Mouse (Mus musculus) thymus, postnatal 36 days (tissue): ENCODE data around the gene Crtam.

Source experiments
- DNase-seq, 2 experiments: peaks; one replicate each; pipeline ENCODE4 v3.0.0; 2022; ENCODE audit warnings: mixed read lengths in 2 of 2

Gene Crtam

GRCm38 (mm10) chr9:40997116-40997779, 7.2 kb downstream of the Crtam start:
- peak; percentile 15 to 35 for DNase-seq

- DNase-seq: no peak
Observed at GRCm38 (mm10) chr9:40994075-40994474, 10.4 kb downstream of the Crtam start.

- DNase-seq: no peak
Observed at GRCm38 (mm10) chr9:40991511-40991910, 12.9 kb downstream of the Crtam start.

- DNase-seq: peak; percentile 10 to 32
Observed at GRCm38 (mm10) chr9:40989940-40990588, 14.4 kb downstream of the Crtam start.

- DNase-seq: no peak
Observed at GRCm38 (mm10) chr9:40984313-40984712, 20.1 kb downstream of the Crtam start.

DNA sequence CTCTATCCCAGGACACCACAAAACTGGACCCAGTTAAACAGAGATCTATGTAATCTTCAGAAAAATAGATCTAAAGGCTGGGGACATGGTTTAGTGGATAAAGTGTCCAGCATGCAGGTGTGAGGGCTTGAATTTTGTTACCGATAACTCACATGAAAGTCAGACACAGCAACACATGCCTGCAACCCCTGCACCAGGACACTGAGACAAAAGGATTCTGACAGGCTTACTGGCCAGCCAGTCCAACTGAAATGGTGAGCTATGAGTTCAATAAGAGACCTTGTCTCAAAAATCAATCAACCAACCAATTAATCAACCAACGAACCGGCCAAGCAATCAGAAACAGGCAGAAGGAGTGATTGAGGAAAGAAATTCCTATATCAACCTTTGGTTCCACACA, 20.7 kb downstream of the Crtam start:
- DNase-seq: no peak

DNA sequence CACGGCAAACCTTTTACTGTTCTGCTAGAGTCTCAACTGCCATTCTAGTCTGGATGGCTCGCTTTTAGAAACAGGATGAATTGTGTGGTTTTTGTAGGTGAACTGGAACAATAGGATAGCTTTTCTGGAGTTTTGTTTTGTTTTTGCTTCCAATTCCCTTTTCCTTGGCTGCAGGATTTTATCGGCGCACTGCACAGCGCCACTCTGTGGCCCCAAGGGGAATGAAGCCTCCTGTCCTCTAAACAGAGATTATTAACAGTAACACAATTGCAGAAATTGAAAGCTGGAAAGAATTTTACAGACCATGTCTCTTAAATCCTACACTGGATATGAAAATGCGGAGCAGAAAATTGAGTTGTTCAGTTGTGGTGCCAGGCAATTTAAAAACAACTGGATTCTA, 21.9 kb downstream of the Crtam start:
- DNase-seq: no peak

GRCm38 (mm10) chr9:40974042-40974801, 30.2 kb downstream of the Crtam start:
- no peak for DNase-seq

DNA sequence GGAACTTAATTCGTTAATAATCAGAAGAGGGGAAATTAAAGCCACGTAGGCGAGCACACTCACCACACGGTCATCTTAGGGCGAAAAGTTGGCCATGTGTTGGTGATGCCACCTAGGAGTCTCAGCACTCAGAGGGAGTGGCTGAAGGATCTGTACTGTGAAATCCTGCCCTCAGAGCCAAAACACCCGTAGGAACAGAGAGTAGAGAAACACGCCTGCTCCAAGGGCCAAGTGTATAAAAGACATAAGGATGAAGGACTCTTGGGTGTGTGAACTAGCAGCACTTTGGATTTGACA, 40.1 kb downstream of the Crtam start:
- DNase-seq: no peak

- DNase-seq: no peak
Observed at GRCm38 (mm10) chr9:40963586-40964417, 40.6 kb downstream of the Crtam start, which contains the start of gene Jhy. Jhy (minus strand) TSS chr9:40964118.

GRCm38 (mm10) chr9:40961401-40961800, 43.0 kb downstream of the Crtam start:
- no peak for DNase-seq

GRCm38 (mm10) chr9:40949039-40949615, 55.3 kb downstream of the Crtam start:
- no peak for DNase-seq

DNA sequence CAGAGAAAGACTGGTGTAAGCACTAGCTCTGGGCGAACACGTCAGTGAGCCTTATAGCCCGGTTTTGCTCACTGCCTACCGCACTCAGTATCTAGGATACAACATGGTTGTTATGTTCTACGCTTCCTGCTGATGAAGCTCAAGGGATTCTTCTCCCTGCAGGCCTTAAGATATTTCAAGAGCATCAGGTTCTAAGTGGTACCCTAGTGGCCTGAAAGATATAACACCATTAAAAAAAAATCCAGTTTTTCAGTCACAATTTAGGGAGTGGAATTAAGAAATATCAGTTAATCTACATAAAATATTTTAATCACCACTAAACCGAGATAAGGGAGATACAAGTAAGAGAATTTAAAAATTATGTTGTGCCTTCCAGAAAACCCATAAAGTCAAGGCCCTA, 56.0 kb downstream of the Crtam start:
- DNase-seq: no peak

GRCm38 (mm10) chr9:40947131-40947530, 57.3 kb downstream of the Crtam start:
- DNase-seq: no peak

DNA sequence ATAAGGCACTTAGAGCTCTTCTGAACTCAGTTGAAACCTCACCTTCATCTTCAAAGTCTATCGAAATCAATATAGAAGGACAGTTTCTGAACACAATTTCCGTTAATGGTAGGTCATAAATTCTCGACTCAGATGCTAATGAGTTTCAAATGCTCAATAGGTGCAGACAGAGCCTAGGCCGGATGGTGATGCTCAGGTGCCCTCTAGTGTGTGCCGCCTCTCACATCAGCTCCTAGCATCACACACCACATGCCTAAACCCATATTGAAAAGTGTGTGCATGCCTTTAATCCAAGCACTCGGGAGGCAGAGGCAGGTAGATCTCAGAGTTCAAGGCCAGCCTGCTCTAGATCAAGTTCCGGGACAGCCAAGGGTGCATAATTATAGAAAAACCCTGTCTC, 67.0 kb downstream of the Crtam start:
- no peak for DNase-seq

GRCm38 (mm10) chr9:40933323-40933722, 71.1 kb downstream of the Crtam start:
- DNase-seq: no peak

DNA sequence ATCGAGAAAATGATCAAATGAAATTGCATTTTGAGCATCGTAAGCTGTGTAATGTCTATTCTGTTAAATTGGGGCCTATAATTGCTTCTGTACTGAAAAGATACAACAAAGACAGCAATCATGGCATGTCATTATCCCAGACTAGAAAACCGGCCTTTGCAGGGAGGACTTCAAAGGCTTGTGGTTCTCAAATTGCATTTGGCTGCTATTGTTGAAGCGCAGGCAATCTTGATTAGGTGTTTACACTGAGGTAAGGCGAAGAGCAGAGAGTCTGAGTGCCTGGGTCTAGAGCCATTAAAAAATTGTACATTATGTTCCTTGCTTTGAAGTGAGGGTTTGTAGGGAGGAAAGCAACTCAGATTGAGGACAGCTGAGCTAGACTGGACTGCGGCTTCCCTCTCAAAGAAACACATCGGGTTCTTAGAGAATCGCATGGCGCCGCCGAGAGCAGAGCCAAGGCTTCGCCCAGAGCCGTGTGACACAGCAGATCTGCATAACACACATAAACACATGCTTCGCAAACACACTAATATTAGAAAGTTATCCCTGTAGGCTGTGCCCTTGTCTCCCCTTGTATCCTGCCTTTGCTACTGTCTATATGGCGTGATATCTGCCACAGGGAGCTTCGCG, 77.0 kb downstream of the Crtam start:
- no peak for DNase-seq
